Mouse (Mus musculus) hindbrain, embryonic 14.5 days (tissue): Measurements from ENCODE around the gene Atp12a. TPM values are rescaled to one million over a fixed set of nuclear protein-coding genes. Genes with fewer than 3 reads are reported as not detected.

Experiments used
- ATAC-seq: fragments of 200-750 bp; cut with Nextera tagmentation; 2 replicates; pipeline ENCODE4 v1.8.0; 2017; ENCODE audit warnings: moderate number of reproducible peaks, mild to moderate bottlenecking, moderate TSS enrichment, moderate library complexity; ENCODE audit not compliant: low FRiP score
- DNase-seq: peaks from one replicate; pipeline ENCODE4 v3.0.0-alpha.2; 2015; ENCODE audit warnings: low spot score
- H3K27ac ChIP-seq: fragments of 300-500 bp; sonication (generic); 2 replicates; pipeline ENCODE4 v1.5.1; 2014; ENCODE audit warnings: mild to moderate bottlenecking, moderate library complexity
- H3K27me3 ChIP-seq: fragments of 300-500 bp; sonication (generic); 2 replicates; pipeline ENCODE4 v1.6.1; 2014; ENCODE audit warnings: mild to moderate bottlenecking, low read length, mixed read lengths; ENCODE audit not compliant: control insufficient read depth, insufficient read depth
- H3K36me3 ChIP-seq: fragments of 300-500 bp; sonication (generic); replicated peaks from 2 replicates; pipeline ENCODE4 v1.6.1; 2014; ENCODE audit not compliant: control insufficient read depth, insufficient read depth
- H3K4me1 ChIP-seq: fragments of 300-500 bp; sonication (generic); replicated peaks from 2 replicates; pipeline ENCODE4 v1.6.1; 2014; ENCODE audit warnings: antibody characterized with exemption, low read length, mixed read lengths; ENCODE audit not compliant: control insufficient read depth, insufficient read depth
- H3K4me2 ChIP-seq: fragments of 300-500 bp; sonication (generic); replicated peaks from 2 replicates; pipeline ENCODE4 v1.6.1; 2014; ENCODE audit warnings: mild to moderate bottlenecking, moderate library complexity
- H3K4me3 ChIP-seq: fragments of 300-500 bp; sonication (generic); replicated peaks from 2 replicates; pipeline ENCODE4 v1.5.1; 2014; ENCODE audit warnings: mild to moderate bottlenecking, low read length
- H3K9ac ChIP-seq: fragments of 300-500 bp; sonication (generic); 2 replicates; pipeline ENCODE4 v1.6.1; 2014
- H3K9me3 ChIP-seq: fragments of 300-500 bp; sonication (generic); 2 replicates; pipeline ENCODE4 v1.6.1; 2016; ENCODE audit warnings: low read length; ENCODE audit not compliant: control insufficient read depth
- WGBS: fragments of 180-500 bp; shearing (Covaris S2); extraction: QIAGEN DNeasy Blood & Tissue Kit; methylation state at CpG from one replicate; pipeline ENCODE4 v1.1.7; 2014; 5-methylcytosine and 5-hydroxymethylcytosine counted together
- polyA plus RNA-seq: library from polyadenylated mRNA; unstranded; fragments of >200 nt; fragmentation: Nextera tagmentation; extraction: Ambion mirVana; gene quantifications from 2 replicates; pipeline ENCODE4 v1.2.1, GENCODE M21; 2014

Gene Atp12a
- polyA plus RNA-seq, 1 experiment from 2014 or later = 0.29 TPM

GRCm38 (mm10) chr14:56338882-56339442 lies 25.9 kb upstream of the Atp12a start:
- WGBS = 87% methylated on average over 7 of the region's 7 CpGs
- peaks cover 7% of the 10 kb centered on the region; the same call in 1 of the 2 replicates for H3K4me1 ChIP-seq
- H3K9me3 ChIP-seq = no peaks in the 10 kb centered on the region
- H3K36me3 ChIP-seq = no peaks in the 10 kb centered on the region
- H3K4me2 ChIP-seq = no peak overlapping the region
- H3K27me3 ChIP-seq = no peaks in the 10 kb centered on the region
- H3K4me3 ChIP-seq = no peak overlapping the region
- DNase-seq (no peak), ATAC-seq (no peak)
- H3K9ac ChIP-seq = no peak overlapping the region
- H3K27ac ChIP-seq = no peak overlapping the region

- Histone ChIP-seq H3K4me3 (no peak overlapping the region), H3K27ac (no peak overlapping the region), H3K4me2 (no peak overlapping the region), H3K27me3 (no peaks in the 10 kb centered on the region), H3K9me3 (no peaks in the 10 kb centered on the region), H3K4me1 (no peaks in the 10 kb centered on the region), H3K36me3 (no peaks in the 10 kb centered on the region), H3K9ac (no peak overlapping the region)
- WGBS = 57% methylated on average over 3 of the region's 3 CpGs
- DNase-seq (no peak), ATAC-seq (no peak)
These were observed 16.2 kb upstream of the Atp12a start for GRCm38 (mm10) chr14:56348704-56349103.

GRCm38 (mm10) chr14:56349541-56349940 lies 15.3 kb upstream of the Atp12a start:
- Histone ChIP-seq H3K4me3 (no peak overlapping the region), H3K4me2 (no peak overlapping the region), H3K9ac (no peak overlapping the region), H3K36me3 (no peaks in the 10 kb centered on the region), H3K27ac (no peak overlapping the region), H3K27me3 (no peaks in the 10 kb centered on the region), H3K9me3 (no peaks in the 10 kb centered on the region), H3K4me1 (no peaks in the 10 kb centered on the region)
- DNase-seq (no peak), ATAC-seq (no peak)
- 72% methylated on average over 2 of the region's 2 CpGs for WGBS

- DNase-seq (no peak), ATAC-seq (no peak)
- 42% methylated on average over 17 of the region's 17 CpGs for WGBS
- Histone ChIP-seq H3K9ac (no peak overlapping the region), H3K36me3 (no peaks in the 10 kb centered on the region), H3K9me3 (no peaks in the 10 kb centered on the region), H3K27ac (no peak overlapping the region), H3K4me1 (no peaks in the 10 kb centered on the region), H3K4me2 (no peak overlapping the region), H3K4me3 (no peak overlapping the region), H3K27me3 (no peaks in the 10 kb centered on the region)
These were observed 12.8 kb upstream of the Atp12a start for GRCm38 (mm10) chr14:56351959-56352660.

GRCm38 (mm10) chr14:56354803-56355202 lies 10.1 kb upstream of the Atp12a start:
- Histone ChIP-seq H3K4me1 (no peaks in the 10 kb centered on the region), H3K9ac (no peak overlapping the region), H3K9me3 (no peaks in the 10 kb centered on the region), H3K4me2 (no peak overlapping the region), H3K4me3 (no peak overlapping the region), H3K27me3 (no peaks in the 10 kb centered on the region), H3K36me3 (no peaks in the 10 kb centered on the region), H3K27ac (no peak overlapping the region)
- ATAC-seq (no peak), DNase-seq (no peak)
- 78% methylated on average over 3 of the region's 3 CpGs for whole genome bisulfite sequencing

- Histone ChIP-seq H3K9ac (no peak overlapping the region), H3K4me3 (no peak overlapping the region), H3K27me3 (no peaks in the 10 kb centered on the region), H3K27ac (no peak overlapping the region), H3K9me3 (no peaks in the 10 kb centered on the region), H3K4me1 (no peaks in the 10 kb centered on the region), H3K4me2 (no peak overlapping the region), H3K36me3 (no peaks in the 10 kb centered on the region)
- no peak for ATAC-seq
- no peak for DNase-seq
- 82% methylated on average over 8 of the region's 8 CpGs for WGBS
These were observed 9.5 kb upstream of the Atp12a start for GRCm38 (mm10) chr14:56355396-56355795.

GRCm38 (mm10) chr14:56356196-56356595 lies 8.7 kb upstream of the Atp12a start:
- Histone ChIP-seq H3K27ac (no peak overlapping the region), H3K4me2 (no peak overlapping the region), H3K36me3 (no peaks in the 10 kb centered on the region), H3K27me3 (no peaks in the 10 kb centered on the region), H3K4me1 (no peaks in the 10 kb centered on the region), H3K9me3 (no peaks in the 10 kb centered on the region), H3K9ac (no peak overlapping the region), H3K4me3 (no peak overlapping the region)
- 93% methylated on average over 6 of the region's 6 CpGs for WGBS
- ATAC-seq (no peak), DNase-seq (no peak)

GRCm38 (mm10) chr14:56358422-56358821 lies 6.4 kb upstream of the Atp12a start:
- no peak for ATAC-seq

GRCm38 (mm10) chr14:56359131-56359530 lies 5.7 kb upstream of the Atp12a start:
- no peaks in the 10 kb centered on the region for H3K9me3 ChIP-seq
- ATAC-seq (no peak), DNase-seq (no peak)
- WGBS = 84% methylated on average over 6 of the region's 6 CpGs
- no peak overlapping the region for H3K27ac ChIP-seq
- no peak overlapping the region for H3K4me3 ChIP-seq
- H3K36me3 ChIP-seq = no peaks in the 10 kb centered on the region
- H3K9ac ChIP-seq = no peak overlapping the region
- no peak overlapping the region for H3K4me2 ChIP-seq
- H3K4me1 ChIP-seq = no peaks in the 10 kb centered on the region
- peaks cover 12% of the 10 kb centered on the region for H3K27me3 ChIP-seq

More at GRCm38 (mm10) chr14:56358422-56358821, 6.4 kb upstream of the Atp12a start:
- Histone ChIP-seq H3K36me3 (no peaks in the 10 kb centered on the region), H3K9ac (no peak overlapping the region), H3K27ac (no peak overlapping the region), H3K4me2 (no peak overlapping the region), H3K4me1 (no peaks in the 10 kb centered on the region), H3K9me3 (no peaks in the 10 kb centered on the region), H3K27me3 (peaks cover 5% of the 10 kb centered on the region), H3K4me3 (no peak overlapping the region)
- DNase-seq = no peak
- 77% methylated on average over 7 of the region's 7 CpGs for WGBS
